Mouse (Mus musculus) T-cell, adult 2 months (primary cell): ENCODE results near the gene Pck2.
A peak's percentile ranks its signal among the peaks of the same experiment; 100 is the strongest.

ENCODE experiments used
- DNase-seq: peaks from one replicate; pipeline ENCODE4 v3.0.0; 2022; ENCODE audit warnings: low spot score

Gene Pck2

DNA sequence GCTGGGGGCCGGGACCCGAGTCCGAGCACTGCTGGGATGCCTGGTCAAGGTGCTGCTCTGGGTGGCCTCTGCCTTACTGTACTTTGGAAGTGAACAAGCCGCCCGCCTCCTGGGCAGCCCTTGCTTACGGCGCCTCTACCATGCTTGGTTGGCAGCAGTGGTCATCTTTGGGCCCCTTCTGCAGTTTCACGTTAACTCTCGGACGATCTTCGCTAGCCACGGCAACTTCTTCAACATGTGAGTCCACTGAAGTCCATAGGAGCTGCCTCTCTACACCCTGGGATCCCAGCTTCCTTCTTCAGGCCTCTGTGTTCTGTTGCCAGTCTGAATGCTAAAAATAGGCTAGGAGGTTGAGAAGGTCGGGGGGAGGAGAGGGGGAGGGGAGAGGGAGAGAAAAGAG, 35.6 kb downstream of the Pck2 start:
- DNase-seq, result no peak

DNA sequence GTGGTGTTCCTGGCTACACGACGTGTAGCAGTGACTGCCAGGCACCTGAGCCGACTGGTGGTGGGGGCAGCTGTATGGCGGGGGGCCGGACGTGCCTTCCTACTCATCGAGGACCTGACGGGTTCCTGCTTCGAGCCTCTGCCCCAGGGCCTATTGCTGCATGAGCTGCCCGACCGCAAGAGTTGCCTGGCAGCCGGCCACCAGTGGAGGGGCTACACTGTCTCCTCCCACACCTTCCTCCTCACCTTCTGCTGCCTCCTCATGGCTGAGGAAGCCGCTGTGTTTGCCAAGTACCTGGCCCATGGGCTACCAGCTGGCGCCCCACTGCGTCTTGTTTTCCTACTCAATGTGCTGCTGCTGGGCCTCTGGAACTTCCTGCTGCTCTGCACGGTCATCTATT, 36.3 kb downstream of the Pck2 start:
- DNase-seq, result no peak

- peak; percentile 87 for DNase-seq
Observed at GRCm38 (mm10) chr14:55577871-55578667, 38.0 kb downstream of the Pck2 start, which contains the start of gene Psme1. Psme1 (plus strand) TSS chr14:55578123.

GRCm38 (mm10) chr14:55578668-55579269, 38.7 kb downstream of the Pck2 start:
- DNase-seq, result peak; percentile 37

DNA sequence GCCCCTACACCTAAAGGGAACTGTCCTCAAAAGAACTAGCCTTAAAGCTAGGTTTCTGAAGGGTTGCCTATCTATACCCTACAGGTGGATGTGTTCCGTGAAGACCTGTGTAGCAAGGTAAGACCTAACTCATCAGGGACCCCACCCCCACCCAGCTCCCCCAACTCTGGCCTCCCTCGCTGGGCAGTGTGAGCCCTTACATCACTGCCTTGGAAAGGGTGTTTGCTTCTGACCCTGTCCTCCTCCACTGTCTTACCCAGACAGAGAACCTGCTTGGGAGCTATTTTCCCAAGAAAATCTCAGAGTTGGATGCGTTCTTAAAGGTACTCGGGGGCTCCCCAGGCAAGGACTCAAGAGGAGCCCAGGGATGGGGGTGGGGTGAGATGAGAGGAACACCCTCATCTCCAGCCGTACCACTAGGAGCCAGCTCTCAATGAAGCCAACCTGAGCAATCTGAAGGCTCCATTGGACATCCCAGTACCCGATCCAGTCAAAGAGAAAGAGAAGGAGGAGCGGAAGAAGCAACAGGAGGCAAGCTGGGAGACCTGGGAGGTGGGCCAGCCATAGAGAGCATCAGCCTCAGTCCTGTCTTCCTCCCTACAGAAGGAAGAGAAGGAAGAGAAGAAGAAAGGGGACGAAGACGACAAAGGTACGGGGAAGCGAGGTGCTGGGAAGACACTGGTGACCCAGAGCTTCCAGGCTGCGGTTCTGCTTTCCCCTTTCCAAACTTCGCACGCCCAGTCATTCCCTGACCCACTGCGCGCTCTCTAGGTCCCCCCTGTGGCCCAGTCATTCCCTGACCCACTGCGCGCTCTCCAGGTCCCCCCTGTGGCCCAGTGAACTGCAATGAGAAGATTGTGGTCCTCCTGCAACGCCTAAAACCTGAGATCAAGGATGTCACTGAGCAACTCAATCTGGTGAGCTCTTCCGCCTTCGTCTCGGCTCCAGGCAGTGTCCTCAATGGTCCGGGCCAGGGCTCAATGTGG, 39.7 kb downstream of the Pck2 start:
- no peak for DNase-seq

DNA sequence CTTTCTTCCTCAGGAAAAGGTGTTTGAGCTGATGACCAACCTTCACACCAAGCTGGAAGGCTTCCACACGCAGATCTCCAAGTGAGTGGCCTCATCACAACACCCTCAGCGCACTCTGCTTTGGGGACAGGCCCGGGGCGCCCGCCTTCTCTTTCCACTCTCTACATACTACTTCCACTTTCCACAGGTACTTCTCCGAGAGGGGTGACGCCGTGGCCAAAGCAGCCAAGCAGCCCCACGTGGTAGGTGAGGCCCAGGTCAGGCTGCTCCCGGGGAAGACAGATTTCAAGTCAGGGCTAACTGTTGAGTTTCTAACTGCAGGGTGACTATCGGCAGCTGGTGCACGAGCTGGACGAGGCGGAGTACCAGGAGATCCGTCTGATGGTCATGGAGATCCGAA, 40.7 kb downstream of the Pck2 start:
- DNase-seq, result no peak

- peak; percentile 25 for DNase-seq
Observed at GRCm38 (mm10) chr14:55581981-55582681, 42.1 kb downstream of the Pck2 start.

DNA sequence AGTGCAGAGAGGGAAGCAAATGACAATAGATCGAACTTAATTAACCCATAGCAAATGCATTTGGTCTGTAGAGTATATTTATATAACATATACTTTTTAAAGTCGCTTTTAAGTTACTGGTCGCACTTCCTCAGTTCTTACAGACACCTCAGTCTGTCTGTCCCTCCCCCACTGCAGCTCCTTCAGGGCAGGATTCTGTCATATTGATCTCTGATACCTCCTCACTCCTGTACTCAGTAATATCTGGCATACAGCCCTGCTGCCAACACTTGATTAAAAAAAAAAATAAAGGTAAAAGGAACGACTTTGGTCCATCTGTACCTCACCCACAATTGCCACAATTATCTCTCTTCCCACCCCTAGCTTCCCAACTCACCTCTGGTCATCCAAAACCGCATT, 44.2 kb downstream of the Pck2 start:
- DNase-seq, result no peak

DNA sequence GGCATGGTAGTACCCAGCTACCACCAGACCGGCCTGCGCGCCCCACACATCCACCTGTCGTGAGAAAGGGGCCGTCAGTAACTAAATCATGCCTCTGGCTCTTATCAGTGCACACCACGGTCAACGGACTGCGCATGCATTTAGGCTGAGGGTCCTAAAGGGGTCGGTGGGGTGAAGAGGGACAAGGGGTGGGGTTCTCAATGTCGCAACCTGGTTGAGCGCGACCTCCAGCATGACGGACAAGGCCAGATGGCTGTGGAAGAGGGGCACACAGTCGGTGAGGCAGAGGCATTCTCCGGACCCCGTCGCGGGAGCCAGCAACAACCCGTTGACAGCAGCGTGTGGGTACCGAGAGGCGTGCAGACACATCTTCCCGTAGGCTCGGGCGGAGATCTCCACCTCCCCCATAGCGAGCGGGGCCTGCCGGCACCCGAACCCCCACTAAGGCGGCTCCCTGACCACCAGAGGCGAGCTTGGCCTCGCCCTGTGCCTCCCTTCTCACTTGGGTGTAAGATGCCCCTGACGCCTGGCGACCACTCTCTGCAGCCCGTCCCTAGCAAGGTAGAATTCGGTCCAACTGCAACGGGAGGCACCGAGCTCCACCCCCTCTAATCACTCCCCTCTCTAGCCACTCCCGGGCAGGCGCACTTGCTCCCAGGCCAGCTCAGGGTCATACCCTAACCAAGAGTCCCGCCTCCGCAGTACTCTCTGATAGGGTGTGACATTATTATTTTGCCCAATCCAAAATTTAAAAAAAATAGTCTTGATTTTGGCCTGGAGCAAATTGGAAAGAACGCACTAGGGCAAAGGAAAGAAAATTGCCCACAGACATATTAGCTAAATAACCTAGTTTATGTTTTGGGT, 44.9 kb downstream of the Pck2 start, which contains the start of gene Emc9:
TSS of gene Emc9 (minus strand) at position 601 of the 864 bp plus-strand sequence.
- DNase-seq, result peak; percentile 80

GRCm38 (mm10) chr14:55585566-55585960, 45.5 kb downstream of the Pck2 start:
- peak; percentile 61 for DNase-seq

DNA sequence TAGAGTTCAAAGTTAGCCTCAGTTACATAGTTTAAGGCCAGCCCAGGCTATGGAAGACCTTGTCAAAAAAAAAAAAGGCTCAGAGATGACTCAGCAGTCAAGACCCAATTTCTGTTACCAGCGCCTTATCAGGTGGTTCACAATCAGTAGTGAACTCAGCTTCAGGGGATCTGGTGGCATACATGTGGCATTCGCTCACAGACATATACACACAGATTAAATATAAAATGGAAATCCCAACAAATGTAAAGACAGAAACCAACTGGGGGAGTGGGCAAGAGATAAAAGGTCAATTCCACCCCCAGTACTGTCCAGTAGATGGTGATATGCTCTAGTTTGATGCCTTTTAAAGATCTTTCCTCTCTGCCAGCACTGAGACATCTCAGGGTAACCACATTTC, 46.1 kb downstream of the Pck2 start:
- no peak for DNase-seq

DNA sequence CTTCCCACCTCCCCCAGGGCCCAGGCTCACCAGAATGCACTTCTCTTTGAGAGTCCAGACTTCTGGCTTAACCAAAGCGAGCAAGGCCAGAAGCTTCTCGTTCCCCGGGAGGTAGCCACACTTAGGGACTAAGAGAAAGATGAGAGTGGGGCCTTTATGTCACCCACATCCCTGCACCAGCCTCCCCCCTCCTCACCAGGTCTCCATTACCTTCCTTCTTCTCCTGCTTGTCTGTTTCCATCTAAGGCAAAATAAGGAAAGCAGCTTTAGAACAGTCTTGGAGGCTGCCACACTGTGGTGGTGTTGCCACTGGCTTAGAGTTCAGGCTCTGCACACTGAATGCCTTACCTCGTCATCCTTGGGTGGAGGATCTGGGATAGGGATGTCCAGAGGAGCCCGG, 49.2 kb downstream of the Pck2 start:
- no peak for DNase-seq

GRCm38 (mm10) chr14:55589771-55590448, 49.8 kb downstream of the Pck2 start:
- peak; percentile 47 for DNase-seq

- DNase-seq, result peak; percentile 79
Observed at GRCm38 (mm10) chr14:55590748-55591330, 50.8 kb downstream of the Pck2 start, which contains the start of gene Psme2. Psme2 (minus strand) TSS chr14:55591113.

DNA sequence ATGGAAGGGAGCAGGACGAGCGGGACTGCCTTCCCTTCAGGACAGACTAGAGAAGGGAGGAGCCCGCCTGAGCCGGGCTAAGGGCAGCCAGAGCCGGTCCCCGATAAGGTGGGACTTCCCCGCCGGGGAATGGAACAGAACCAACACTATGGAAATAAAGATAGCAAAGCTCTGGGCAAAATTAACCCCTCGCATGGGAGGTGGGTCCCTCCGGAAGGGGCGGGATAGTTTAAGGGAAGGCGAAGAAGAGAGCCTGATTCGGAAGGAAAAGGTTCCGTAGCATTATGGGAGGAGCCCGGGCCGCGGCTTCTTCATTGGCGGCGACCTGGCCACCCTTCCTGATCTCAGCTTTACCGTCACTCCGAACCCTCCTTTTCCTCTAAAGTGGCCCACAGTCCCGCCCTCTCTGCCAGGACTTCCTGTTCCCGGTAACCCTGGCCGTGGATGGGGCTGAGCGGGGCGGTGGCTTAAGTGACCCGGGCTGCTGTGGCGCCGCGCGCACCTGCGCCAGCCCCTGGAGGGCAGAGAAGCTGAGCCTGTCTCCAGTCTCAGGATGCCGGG, 51.3 kb downstream of the Pck2 start, which contains the start of gene Rnf31:
TSS of gene Rnf31 (plus strand) at position 378 of the 561 bp plus-strand sequence.
- DNase-seq, result peak; percentile 86

DNA sequence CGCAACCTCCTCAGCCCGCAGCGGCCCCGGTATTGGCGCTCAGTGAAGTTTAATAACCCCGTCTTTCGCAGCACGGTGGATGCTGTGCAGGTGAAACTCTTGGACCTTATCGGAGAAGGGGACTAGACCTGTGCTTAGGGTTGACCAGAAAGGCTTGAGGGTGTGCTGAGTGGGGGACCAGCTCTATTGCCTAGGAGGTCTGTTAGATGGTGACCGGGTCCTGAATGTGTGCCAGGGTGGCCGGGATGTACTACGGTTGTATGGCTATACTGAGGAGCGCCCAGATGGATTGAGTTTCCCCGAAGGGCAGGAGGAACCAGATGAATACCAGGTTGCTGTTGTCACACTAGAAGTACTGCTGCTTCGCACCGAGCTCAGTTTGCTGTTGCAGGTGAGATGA, 52.2 kb downstream of the Pck2 start:
- no peak for DNase-seq

DNA sequence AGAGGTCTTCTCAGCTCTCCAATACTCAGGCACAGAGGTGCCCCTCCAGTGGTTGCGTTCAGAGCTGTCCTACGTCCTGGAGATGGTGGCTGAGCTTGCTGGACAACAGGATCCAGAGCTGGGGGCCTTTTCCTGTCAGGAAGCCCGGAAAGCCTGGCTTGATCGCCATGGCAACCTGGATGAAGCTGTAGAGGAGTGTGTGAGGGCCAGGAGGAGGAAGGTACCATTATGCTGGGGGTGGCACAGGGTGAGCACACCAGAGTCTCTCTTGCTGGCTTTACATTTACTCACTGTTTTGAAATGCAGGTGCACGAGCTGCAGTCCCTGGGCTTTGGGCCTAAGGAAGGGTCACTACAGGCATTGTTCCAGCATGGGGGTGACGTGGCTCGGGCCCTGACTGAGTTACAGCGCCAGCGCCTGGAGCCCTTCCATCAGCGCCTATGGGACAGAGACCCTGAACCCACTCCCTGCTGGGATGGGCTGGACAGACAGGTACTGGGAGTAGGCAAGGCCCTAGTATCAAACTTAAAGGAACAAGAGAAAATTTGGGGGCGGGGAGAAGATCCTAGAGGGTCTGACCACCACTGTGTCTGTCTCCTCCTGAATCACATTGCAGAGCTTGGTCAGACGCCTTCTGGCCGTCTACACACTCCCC, 56.1 kb downstream of the Pck2 start:
- DNase-seq, result no peak

- no peak for DNase-seq
Observed at GRCm38 (mm10) chr14:55598521-55599390, 58.7 kb downstream of the Pck2 start.
